Mouse (Mus musculus): ENCODE measurements around the gene Kndc1. TPM values are rescaled to one million over a fixed set of nuclear protein-coding genes. Genes with fewer than 3 reads are reported as not detected.

The Kndc1 gene
- polyA plus RNA-seq, 1 experiment from 2014 or later, result 0.11 TPM

GRCm38 (mm10) chr7:139979011-139979719 is 84.7 kb downstream of the Kndc1 start:
- peak; percentile 29 for DNase-seq (ENCODE audit: low spot score)
- Histone ChIP-seq H3K27ac (replicated peaks) (no peak overlapping the region; the same call in 1 of the 2 replicates), H3K9me3 (no peaks in the 10 kb centered on the region), H3K27me3 (replicated peaks; ENCODE audit: low read depth, poor library complexity, severe bottlenecking) (peaks cover 7% of the 10 kb centered on the region), H3K36me3 (replicated peaks) (peaks cover 6% of the 10 kb centered on the region), H3K4me1 (peaks cover 19% of the 10 kb centered on the region), H3K4me3 (peak overlapping the region; percentile 78)
- WGBS, result 47% methylated on average over 13 of the region's 13 CpGs

DNA sequence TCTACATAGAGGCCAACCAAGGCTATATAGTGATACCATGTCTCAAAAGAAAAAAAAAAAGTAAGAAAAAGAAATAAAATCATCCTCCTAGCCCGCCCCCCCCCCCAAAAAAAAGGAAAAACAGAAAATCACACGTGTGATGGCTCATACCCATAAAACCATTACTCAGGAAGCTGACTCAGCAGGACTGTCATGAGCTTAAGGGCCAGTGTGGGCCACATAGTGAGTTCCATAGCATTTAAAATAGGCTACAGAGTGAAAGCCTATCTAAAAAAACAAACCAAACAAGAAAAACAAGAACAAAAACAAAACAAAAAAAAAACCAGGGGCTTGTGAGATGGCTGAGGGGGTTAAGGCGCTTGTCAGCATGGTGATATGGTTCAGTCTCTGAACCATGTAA is 86.3 kb downstream of the Kndc1 start:
- Histone ChIP-seq H3K4me1 (peaks cover 17% of the 10 kb centered on the region), H3K27ac (replicated peaks) (no peak overlapping the region), H3K36me3 (replicated peaks) (peaks cover 9% of the 10 kb centered on the region), H3K27me3 (replicated peaks; ENCODE audit: low read depth, poor library complexity, severe bottlenecking) (peaks cover 7% of the 10 kb centered on the region), H3K9me3 (no peaks in the 10 kb centered on the region), H3K4me3 (no peak overlapping the region)
- DNase-seq (ENCODE audit: low spot score), result no peak
- 62% methylated on average over 3 of the region's 3 CpGs for WGBS

DNA sequence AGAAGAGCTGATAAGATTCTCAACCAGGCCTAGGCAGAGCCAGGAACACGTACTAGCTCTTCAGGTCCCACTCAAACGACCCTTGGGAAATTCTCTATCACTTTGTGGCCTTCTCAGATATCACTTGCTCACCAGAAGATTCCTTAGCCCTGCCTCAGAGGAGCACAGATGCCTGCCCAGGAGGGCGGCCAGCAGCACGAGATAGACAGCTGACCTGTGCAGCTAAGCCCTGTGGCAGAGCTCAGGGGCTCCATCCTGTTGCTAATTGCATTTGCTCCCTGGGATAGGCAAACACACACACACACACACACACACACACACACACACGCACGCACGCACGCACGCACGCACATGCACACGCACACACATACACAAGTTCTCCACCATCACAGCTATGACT is 87.6 kb downstream of the Kndc1 start:
- H3K27ac ChIP-seq (replicated peaks), result no peak overlapping the region
- no peak overlapping the region for H3K4me3 ChIP-seq
- H3K27me3 ChIP-seq (replicated peaks; ENCODE audit: low read depth, poor library complexity, severe bottlenecking), result peaks cover 7% of the 10 kb centered on the region
- peaks cover 9% of the 10 kb centered on the region for H3K36me3 ChIP-seq (replicated peaks)
- H3K4me1 ChIP-seq, result peaks cover 15% of the 10 kb centered on the region
- no peaks in the 10 kb centered on the region for H3K9me3 ChIP-seq
- 83% methylated on average over 11 of the region's 11 CpGs for WGBS
- DNase-seq (ENCODE audit: low spot score), result no peak

DNA sequence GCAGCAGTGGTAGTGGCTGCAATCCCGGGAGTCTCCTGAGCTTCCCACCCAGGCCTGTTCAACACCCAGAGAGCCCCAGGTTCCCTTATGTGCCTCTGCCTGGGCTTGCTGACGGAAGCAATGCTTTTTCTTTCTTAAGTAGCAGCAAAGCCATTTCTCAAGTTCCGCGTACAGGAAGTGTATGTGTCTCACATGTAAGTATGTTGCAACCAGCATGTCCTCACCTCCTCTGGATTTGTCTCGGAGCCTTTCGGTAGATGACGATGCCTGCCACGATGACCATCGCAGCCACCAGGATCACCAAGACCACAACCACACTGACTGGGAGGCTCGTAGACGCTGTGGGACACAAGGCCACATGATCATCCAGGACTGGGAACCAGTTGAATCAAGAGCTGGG is 90.0 kb downstream of the Kndc1 start:
- no peak overlapping the region for H3K27ac ChIP-seq (replicated peaks)

GRCm38 (mm10) chr7:139988272-139988671 is 93.8 kb downstream of the Kndc1 start:
- 91% methylated on average over 9 of the region's 9 CpGs for WGBS
- Histone ChIP-seq H3K4me3 (no peak overlapping the region), H3K36me3 (replicated peaks) (peaks cover 9% of the 10 kb centered on the region), H3K27me3 (replicated peaks; ENCODE audit: low read depth, poor library complexity, severe bottlenecking) (no peaks in the 10 kb centered on the region), H3K9me3 (no peaks in the 10 kb centered on the region), H3K4me1 (no peaks in the 10 kb centered on the region), H3K27ac (replicated peaks) (no peak overlapping the region)
- no peak for DNase-seq (ENCODE audit: low spot score)

More for the DNA sequence above, 90.0 kb downstream of the Kndc1 start:
- Histone ChIP-seq H3K9me3 (no peaks in the 10 kb centered on the region), H3K4me1 (no peaks in the 10 kb centered on the region), H3K27me3 (replicated peaks; ENCODE audit: low read depth, poor library complexity, severe bottlenecking) (peaks cover 7% of the 10 kb centered on the region), H3K4me3 (no peak overlapping the region), H3K36me3 (replicated peaks) (peaks cover 9% of the 10 kb centered on the region)
- 93% methylated on average over 11 of the region's 11 CpGs for WGBS
- DNase-seq (ENCODE audit: low spot score), result no peak

DNA sequence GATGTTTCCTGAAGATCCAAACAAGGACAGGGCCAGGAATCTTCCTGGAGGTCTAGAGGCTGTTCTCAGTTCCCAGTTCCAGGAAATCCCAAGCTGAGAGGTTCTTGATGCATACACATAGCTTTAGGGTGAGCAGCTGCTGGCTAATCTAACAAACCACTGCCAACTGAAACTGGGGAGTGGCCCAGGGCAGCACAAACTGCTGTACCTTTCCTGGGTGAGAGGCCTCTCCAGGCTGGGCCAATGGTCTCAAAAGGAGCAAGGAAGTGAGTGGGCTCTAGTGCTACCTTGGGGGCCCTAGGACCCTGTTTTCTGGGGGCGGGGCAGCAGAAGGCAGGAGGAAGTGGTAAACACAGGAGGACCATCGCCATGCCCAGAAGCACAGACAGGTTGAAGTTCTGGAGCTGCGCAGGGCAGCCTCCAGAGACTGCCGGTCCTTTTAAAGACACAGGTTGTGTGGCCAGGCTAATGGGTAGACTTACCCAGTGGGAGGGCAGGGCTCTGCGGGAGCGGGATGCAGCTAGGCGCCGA is 96.4 kb downstream of the Kndc1 start:
- Histone ChIP-seq H3K4me1 (no peaks in the 10 kb centered on the region), H3K36me3 (replicated peaks) (peaks cover 26% of the 10 kb centered on the region), H3K9me3 (no peaks in the 10 kb centered on the region), H3K4me3 (no peak overlapping the region), H3K27me3 (replicated peaks; ENCODE audit: low read depth, poor library complexity, severe bottlenecking) (no peaks in the 10 kb centered on the region), H3K27ac (replicated peaks) (no peak overlapping the region)
- WGBS, result 71% methylated on average over 8 of the region's 8 CpGs
- DNase-seq (ENCODE audit: low spot score), result no peak

MicroRNA genes within 50 kb of the gene (microRNA counts, 519-probe panel; counts per million panel counts)
- microRNA mmu-miR-202-3p (2,425 counts per million, percentile 65 among the panel's probes with 10 or more counts), microRNA mmu-miR-202-5p (188 counts per million, percentile 57 among the panel's probes with 10 or more counts)

Small RNA genes lying within 50 kb of the gene (microRNA-seq; reads per million reads assigned to microRNA genes)
- not detected for gene Mir202
- not detected for gene Mir7062
- gene mmu-mir-7686, result not detected

Other genes starting within 250 kb of the Kndc1 start
- gene Cfap46, start 210.9 kb upstream of the Kndc1 start, polyA plus RNA-seq (2016; fragmentation: Nextera tagmentation; extraction: Ambion mirVana), result 0.20 and 0.51 TPM in 2 replicates
- 1.00 and 2.5 TPM in 2 replicates for gene Adgra1, start 60.5 kb upstream of the Kndc1 start, polyA plus RNA-seq (2016; fragmentation: Nextera tagmentation; extraction: Ambion mirVana)
- 0.20 and 0.36 TPM in 2 replicates for gene Utf1, start 49.1 kb downstream of the Kndc1 start, polyA plus RNA-seq (2016; fragmentation: Nextera tagmentation; extraction: Ambion mirVana)
- gene 6430531B16Rik, start 84.1 kb downstream of the Kndc1 start, polyA plus RNA-seq (2016; fragmentation: Nextera tagmentation; extraction: Ambion mirVana), result 0.92 and 1.3 TPM in 2 replicates
- gene Adam8, start 97.9 kb downstream of the Kndc1 start, polyA plus RNA-seq (2016; fragmentation: Nextera tagmentation; extraction: Ambion mirVana), result 1.7 and 2.3 TPM in 2 replicates
- gene Zfp511, start 141.7 kb downstream of the Kndc1 start, polyA plus RNA-seq (2016; fragmentation: Nextera tagmentation; extraction: Ambion mirVana), result 39.2 and 42.7 TPM in 2 replicates
- 80.2 and 80.8 TPM in 2 replicates for gene Tubgcp2, start 142.0 kb downstream of the Kndc1 start, polyA plus RNA-seq (2016; fragmentation: Nextera tagmentation; extraction: Ambion mirVana)
- 2.6 and 9.9 TPM in 2 replicates for gene Msx3, start 154.4 kb downstream of the Kndc1 start, polyA plus RNA-seq (2016; fragmentation: Nextera tagmentation; extraction: Ambion mirVana)
- gene Caly, start 187.9 kb downstream of the Kndc1 start, polyA plus RNA-seq (2016; fragmentation: Nextera tagmentation; extraction: Ambion mirVana), result 0.98 and 1.4 TPM in 2 replicates
- not detected in 2 replicates for gene Prap1, start 198.7 kb downstream of the Kndc1 start, polyA plus RNA-seq (2016; fragmentation: Nextera tagmentation; extraction: Ambion mirVana)
- 12.4 and 15.9 TPM in 2 replicates for gene Fuom, start 207.7 kb downstream of the Kndc1 start, polyA plus RNA-seq (2016; fragmentation: Nextera tagmentation; extraction: Ambion mirVana)
- gene Paox, start 221.1 kb downstream of the Kndc1 start, polyA plus RNA-seq (2016; fragmentation: Nextera tagmentation; extraction: Ambion mirVana), result 18.6 and 21.3 TPM in 2 replicates
- 174 and 178 TPM in 2 replicates for gene Echs1, start 221.8 kb downstream of the Kndc1 start, polyA plus RNA-seq (2016; fragmentation: Nextera tagmentation; extraction: Ambion mirVana)
- 25.3 and 31.3 TPM in 2 replicates for gene Mtg1, start 242.9 kb downstream of the Kndc1 start, polyA plus RNA-seq (2016; fragmentation: Nextera tagmentation; extraction: Ambion mirVana)

Measured in embryonic facial prominence, embryonic 10.5 days (tissue).